Mouse (Mus musculus) heart, embryonic 10.5 days (tissue): ENCODE measurements around the gene Cramp1l. TPM values are rescaled to one million over a fixed set of nuclear protein-coding genes. Genes with fewer than 3 reads are reported as not detected.

Source experiments
- DNase-seq: peaks from one replicate; pipeline ENCODE4 v3.0.0-alpha.2; 2017; ENCODE audit warnings: low spot score
- H3K27ac ChIP-seq: fragments of 300-500 bp; sonication (generic); 2 replicates; pipeline ENCODE4 v1.5.1; 2016; ENCODE audit warnings: mild to moderate bottlenecking
- H3K27me3 ChIP-seq: fragments of 300-500 bp; sonication (generic); 2 replicates; pipeline ENCODE4 v1.6.1; 2016; ENCODE audit warnings: mild to moderate bottlenecking; ENCODE audit not compliant: poor library complexity, insufficient read depth, severe bottlenecking
- H3K36me3 ChIP-seq: fragments of 300-500 bp; sonication (generic); 2 replicates; pipeline ENCODE4 v1.6.1; 2016; ENCODE audit warnings: mild to moderate bottlenecking, moderate library complexity
- H3K4me1 ChIP-seq: fragments of 300-500 bp; sonication (generic); 2 replicates; pipeline ENCODE4 v1.6.1; 2016; ENCODE audit warnings: mild to moderate bottlenecking
- H3K4me3 ChIP-seq: fragments of 300-500 bp; sonication (generic); 2 replicates; pipeline ENCODE4 v1.5.1; 2016; ENCODE audit warnings: mild to moderate bottlenecking, moderate library complexity
- H3K9me3 ChIP-seq: fragments of 300-500 bp; sonication (generic); 2 replicates; pipeline ENCODE4 v1.6.1; 2016; ENCODE audit warnings: mild to moderate bottlenecking, moderate library complexity
- WGBS: fragments of 180-500 bp; shearing (Covaris S2); methylation state at CpG from one replicate; pipeline ENCODE4 v1.1.7; 2016; 5-methylcytosine and 5-hydroxymethylcytosine counted together
- polyA plus RNA-seq: library from polyadenylated mRNA; unstranded; fragments of >200 nt; fragmentation: Nextera tagmentation; extraction: Ambion mirVana; gene quantifications from 2 replicates; pipeline ENCODE4 v1.2.1, GENCODE M21; 2016

Cramp1l gene
- 6.2 and 7.2 TPM in 2 replicates for polyA plus RNA-seq

DNA sequence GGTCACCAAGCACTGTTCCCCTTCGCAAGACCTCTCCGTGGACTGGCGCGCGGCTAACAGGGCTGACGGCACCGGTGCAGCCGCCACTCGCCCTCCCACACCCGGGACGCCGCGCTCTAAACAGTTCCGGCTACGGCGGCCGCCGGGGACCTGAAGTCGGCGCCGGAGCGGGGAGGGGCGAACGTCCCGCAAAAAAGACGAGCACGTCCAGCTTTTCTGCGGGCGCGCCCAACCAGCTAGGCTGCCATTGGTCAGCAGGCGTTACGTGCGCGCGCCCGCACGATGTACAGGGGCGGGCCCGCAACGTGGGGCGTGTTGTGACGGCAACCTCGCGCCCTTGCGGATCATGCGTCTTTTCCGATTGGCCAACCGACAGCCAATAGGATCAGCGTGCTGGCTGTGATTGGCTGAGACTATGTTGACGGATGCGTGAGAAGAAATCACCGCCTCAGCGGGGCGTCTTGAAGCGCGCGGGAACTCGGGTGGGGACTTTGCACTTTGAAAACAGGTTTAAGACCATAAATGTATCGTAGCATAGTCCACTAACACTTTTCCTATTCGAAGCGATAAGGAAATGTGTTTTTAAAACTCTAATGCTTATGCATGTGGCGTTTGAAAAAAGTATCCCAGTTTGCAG lies at the start of gene Cramp1l, which contains the start of gene Ift140:
Cramp1l (minus strand) TSS at position 134 of the 637 bp plus-strand sequence.
Ift140 (plus strand) TSS at position 431 of the 637 bp plus-strand sequence.
- Histone ChIP-seq H3K4me1 (peaks cover 12% of the 10 kb centered on the region), H3K4me3 (peak within 1 kb of the TSS; percentile 99), H3K27ac (peak within 1 kb of the TSS; percentile 96), H3K27me3 (no peaks in the 10 kb centered on the region), H3K36me3 (peaks cover 25% of the 10 kb centered on the region), H3K9me3 (no peaks in the 10 kb centered on the region)
- DNase-seq = peak; percentile 99
- under 1% methylated on average over 62 of the region's 62 CpGs for WGBS

- DNase-seq = no peak
- 81% methylated on average over 3 of the region's 3 CpGs for WGBS
- Histone ChIP-seq H3K36me3 (peaks cover 37% of the 10 kb centered on the region), H3K4me3 (no peak overlapping the region), H3K27ac (no peak overlapping the region), H3K9me3 (no peaks in the 10 kb centered on the region), H3K4me1 (peaks cover 41% of the 10 kb centered on the region), H3K27me3 (no peaks in the 10 kb centered on the region)
Observed at GRCm38 (mm10) chr17:25065189-25065588, 49.6 kb upstream of the Cramp1l start.

GRCm38 (mm10) chr17:25064351-25064750 lies 48.8 kb upstream of the Cramp1l start:
- 47% methylated on average over 9 of the region's 9 CpGs for WGBS
- no peaks in the 10 kb centered on the region for H3K27me3 ChIP-seq
- peaks cover 37% of the 10 kb centered on the region for H3K4me1 ChIP-seq
- DNase-seq = no peak
- H3K9me3 ChIP-seq = no peaks in the 10 kb centered on the region
- H3K36me3 ChIP-seq = peaks cover 33% of the 10 kb centered on the region
- peak overlapping the region; percentile 22; the same call in 1 of the 2 replicates for H3K27ac ChIP-seq
- 0 out of 2 replicates have a peak overlapping the region, but pooled peaks have one; percentile 5 for H3K4me3 ChIP-seq

DNA sequence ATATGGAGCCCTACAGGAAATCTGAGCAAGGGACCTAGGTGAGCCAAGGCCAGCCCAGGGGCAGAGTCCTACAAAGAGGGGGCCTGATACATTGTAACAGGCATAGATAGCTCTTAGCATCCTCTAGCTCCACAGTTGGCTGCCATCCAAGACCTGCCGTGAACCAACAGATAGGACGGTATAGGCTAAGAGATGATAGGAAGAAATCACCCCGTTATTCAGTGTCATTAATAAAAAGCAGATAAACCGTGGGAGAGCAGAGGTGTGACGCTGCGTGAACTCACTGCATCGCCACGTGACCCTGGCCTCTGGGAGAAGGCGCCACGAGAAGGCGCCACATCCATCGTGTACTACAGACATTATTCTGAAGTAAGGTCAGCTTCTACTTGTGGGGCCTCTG lies 48.3 kb upstream of the Cramp1l start:
- H3K9me3 ChIP-seq = no peaks in the 10 kb centered on the region
- WGBS = 71% methylated on average over 12 of the region's 12 CpGs
- no peaks in the 10 kb centered on the region for H3K27me3 ChIP-seq
- no peak overlapping the region for H3K4me3 ChIP-seq
- DNase-seq = no peak
- peaks cover 33% of the 10 kb centered on the region for H3K4me1 ChIP-seq
- H3K36me3 ChIP-seq = peaks cover 38% of the 10 kb centered on the region
- H3K27ac ChIP-seq = peak overlapping the region; percentile 22; the same call in 1 of the 2 replicates

DNA sequence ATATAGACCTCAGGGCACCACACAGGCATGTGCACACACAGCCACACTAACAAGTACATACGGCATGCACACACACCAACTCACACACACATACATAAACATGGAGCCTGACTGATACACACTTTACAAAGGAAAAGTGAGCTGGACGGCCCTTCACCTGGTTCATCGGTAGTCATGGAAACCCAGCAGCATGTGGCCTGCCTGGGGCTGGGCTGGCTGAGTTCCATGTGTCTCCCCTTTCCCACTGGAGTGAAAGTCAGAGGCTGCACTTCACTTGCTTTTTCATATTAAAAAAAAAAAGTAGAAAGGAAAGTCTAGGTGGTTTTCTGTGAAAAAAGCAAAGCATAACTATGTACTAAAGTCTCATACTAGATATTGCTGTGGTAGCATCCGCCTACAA lies 47.7 kb upstream of the Cramp1l start:
- H3K4me1 ChIP-seq = peaks cover 26% of the 10 kb centered on the region
- no peaks in the 10 kb centered on the region for H3K9me3 ChIP-seq
- peaks cover 40% of the 10 kb centered on the region for H3K36me3 ChIP-seq
- no peak overlapping the region for H3K27ac ChIP-seq
- H3K4me3 ChIP-seq = no peak overlapping the region
- H3K27me3 ChIP-seq = no peaks in the 10 kb centered on the region
- no peak for DNase-seq
- WGBS = 92% methylated on average over 4 of the region's 4 CpGs

- no peaks in the 10 kb centered on the region for H3K27me3 ChIP-seq
- 84% methylated on average over 6 of the region's 6 CpGs for WGBS
- H3K4me1 ChIP-seq = no peaks in the 10 kb centered on the region
- no peak overlapping the region for H3K4me3 ChIP-seq
- H3K36me3 ChIP-seq = peaks cover 49% of the 10 kb centered on the region
- H3K9me3 ChIP-seq = no peaks in the 10 kb centered on the region
- no peak for DNase-seq
- no peak overlapping the region for H3K27ac ChIP-seq
Observed at GRCm38 (mm10) chr17:25057041-25057440, 41.5 kb upstream of the Cramp1l start.

- Histone ChIP-seq H3K4me3 (no peak overlapping the region), H3K9me3 (no peaks in the 10 kb centered on the region), H3K27ac (no peak overlapping the region), H3K27me3 (no peaks in the 10 kb centered on the region), H3K4me1 (no peaks in the 10 kb centered on the region), H3K36me3 (peaks cover 44% of the 10 kb centered on the region)
- no peak for DNase-seq
- 77% methylated on average over 9 of the region's 9 CpGs for WGBS
Observed at GRCm38 (mm10) chr17:25053274-25053673, 37.7 kb upstream of the Cramp1l start.

GRCm38 (mm10) chr17:25047143-25047542 lies 31.6 kb upstream of the Cramp1l start:
- no peak for DNase-seq

DNA sequence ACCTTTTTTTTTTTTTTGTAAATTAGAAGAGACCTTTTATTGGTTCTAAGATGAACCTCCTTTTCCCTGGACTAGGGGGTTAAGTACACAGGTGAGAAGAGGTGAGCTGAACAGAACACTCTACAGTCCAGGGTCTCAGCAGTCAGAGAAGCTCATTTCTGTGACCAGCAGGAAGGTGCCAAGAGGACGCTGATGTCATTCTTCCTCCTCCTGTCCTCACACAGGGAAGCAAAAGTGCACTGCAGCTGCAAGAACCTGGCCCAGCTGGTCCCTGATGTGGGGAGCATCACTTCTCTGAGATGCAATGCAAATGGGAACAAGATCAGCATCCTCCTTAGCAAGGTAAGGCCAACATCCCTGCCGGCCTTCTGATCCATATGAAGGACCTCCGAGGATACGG lies 29.7 kb upstream of the Cramp1l start:
- 78% methylated on average over 4 of the region's 4 CpGs for WGBS
- H3K4me1 ChIP-seq = no peaks in the 10 kb centered on the region
- H3K27ac ChIP-seq = no peak overlapping the region
- no peak overlapping the region for H3K4me3 ChIP-seq
- no peak for DNase-seq
- no peaks in the 10 kb centered on the region for H3K27me3 ChIP-seq
- no peaks in the 10 kb centered on the region for H3K9me3 ChIP-seq
- peaks cover 19% of the 10 kb centered on the region for H3K36me3 ChIP-seq

More at GRCm38 (mm10) chr17:25047143-25047542, 31.6 kb upstream of the Cramp1l start:
- no peak overlapping the region for H3K4me3 ChIP-seq
- no peak overlapping the region for H3K27ac ChIP-seq
- H3K4me1 ChIP-seq = no peaks in the 10 kb centered on the region
- no peaks in the 10 kb centered on the region for H3K27me3 ChIP-seq
- WGBS = 55% methylated on average over 6 of the region's 6 CpGs
- H3K9me3 ChIP-seq = no peaks in the 10 kb centered on the region
- peaks cover 26% of the 10 kb centered on the region for H3K36me3 ChIP-seq

DNA sequence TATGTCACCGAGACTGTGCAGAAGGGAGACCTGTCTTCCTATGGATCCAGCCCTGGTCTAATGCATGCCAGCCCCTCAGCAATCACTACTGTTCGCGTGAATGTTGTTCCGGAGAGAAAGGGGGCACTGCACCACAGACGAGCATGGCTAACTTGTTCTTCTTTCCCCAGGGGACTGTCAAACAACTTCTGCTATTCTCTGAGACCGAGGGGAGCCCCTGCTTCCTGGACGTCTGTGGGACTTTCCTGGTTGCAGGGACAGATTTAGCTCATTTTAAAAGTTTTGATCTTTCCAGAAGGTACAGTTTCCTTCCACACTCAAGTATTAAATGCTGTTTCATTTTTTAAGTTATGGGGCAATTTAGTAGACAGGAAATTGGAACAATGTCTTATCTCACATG lies 29.3 kb upstream of the Cramp1l start:
- no peak for DNase-seq
- no peaks in the 10 kb centered on the region for H3K9me3 ChIP-seq
- 67% methylated on average over 7 of the region's 7 CpGs for WGBS
- H3K27ac ChIP-seq = no peak overlapping the region
- H3K27me3 ChIP-seq = no peaks in the 10 kb centered on the region
- peaks cover 22% of the 10 kb centered on the region for H3K36me3 ChIP-seq
- no peak overlapping the region for H3K4me3 ChIP-seq
- H3K4me1 ChIP-seq = no peaks in the 10 kb centered on the region

DNA sequence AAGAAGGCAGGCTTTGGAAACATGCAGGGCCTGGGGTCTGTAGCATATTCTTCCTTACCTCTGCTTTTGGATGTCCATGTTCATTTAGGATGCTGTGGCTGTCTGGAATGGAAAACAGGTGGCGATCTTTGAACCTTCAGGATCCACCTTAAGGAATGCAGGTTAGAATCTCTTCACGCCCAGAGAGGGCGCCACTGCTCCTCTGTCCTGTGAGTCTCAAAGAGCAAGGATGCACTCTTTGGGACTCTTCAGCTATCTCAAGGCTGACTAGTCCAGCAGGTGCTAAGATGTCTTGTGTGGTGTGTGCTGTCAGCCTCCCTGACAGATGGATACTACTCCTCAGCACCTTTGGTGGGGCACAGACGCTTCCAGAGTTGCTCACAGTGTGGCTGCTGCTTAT lies 20.6 kb upstream of the Cramp1l start:
- Histone ChIP-seq H3K36me3 (peaks cover 45% of the 10 kb centered on the region), H3K4me1 (peaks cover 4% of the 10 kb centered on the region; the same call in 1 of the 2 replicates), H3K27ac (no peak overlapping the region), H3K4me3 (no peak overlapping the region), H3K27me3 (no peaks in the 10 kb centered on the region), H3K9me3 (no peaks in the 10 kb centered on the region)
- 43% methylated on average over 4 of the region's 4 CpGs for WGBS
- no peak for DNase-seq

DNA sequence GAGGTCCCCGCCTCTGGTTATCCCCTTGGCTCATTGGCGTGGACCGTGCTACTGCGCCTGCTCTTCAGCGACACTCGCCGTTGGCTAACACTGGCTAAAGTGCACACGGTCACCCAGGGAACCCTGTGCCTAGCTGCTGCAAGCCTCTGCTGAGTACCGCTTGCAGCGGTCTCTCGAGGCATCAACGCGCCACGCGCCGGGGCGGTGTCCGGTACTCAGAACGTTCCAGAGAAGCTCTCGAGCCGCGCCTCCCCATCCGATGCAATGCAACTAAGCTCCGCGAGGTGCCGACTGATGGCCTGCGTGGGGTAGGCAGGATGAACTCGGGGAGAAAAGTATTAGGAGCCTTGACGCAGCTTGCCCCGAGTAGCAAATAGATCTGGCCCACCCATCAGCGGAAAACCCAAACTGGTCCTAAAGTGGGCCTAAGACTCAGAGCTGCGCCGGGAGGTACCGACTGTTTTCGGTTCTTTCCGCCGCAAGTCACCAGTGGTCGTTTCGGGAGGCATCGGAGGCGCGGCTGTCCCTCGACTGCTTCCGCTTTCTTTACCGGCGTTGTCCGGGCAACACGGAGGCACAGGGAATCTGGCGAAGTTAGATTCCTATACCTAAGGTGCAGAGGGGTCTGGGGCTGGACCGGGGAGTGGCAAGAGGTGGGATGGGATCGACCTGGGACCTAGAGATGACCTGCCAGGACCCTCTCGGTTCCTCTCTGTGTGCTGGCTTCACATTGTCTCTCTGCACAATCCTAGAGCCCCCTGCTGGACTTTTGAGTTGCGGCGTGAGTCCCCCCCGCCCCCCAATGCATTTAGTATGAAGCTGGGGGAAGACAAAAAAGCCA lies 924 bp upstream of the Cramp1l start:
- Histone ChIP-seq H3K27me3 (no peaks in the 10 kb centered on the region), H3K36me3 (peaks cover 18% of the 10 kb centered on the region), H3K4me3 (peak overlapping the region; percentile 99), H3K27ac (peak overlapping the region; percentile 83), H3K9me3 (no peaks in the 10 kb centered on the region), H3K4me1 (peaks cover 12% of the 10 kb centered on the region)
- WGBS = under 1% methylated on average over 55 of the region's 55 CpGs
- DNase-seq = peak; percentile 93
